Mouse (Mus musculus) left cerebral cortex, adult 18-20 months (tissue): ENCODE data around the gene Hist1h4d. TPM values are rescaled to one million over a fixed set of nuclear protein-coding genes. Genes with fewer than 3 reads are reported as not detected.
"Not testable (repeated sequence)": the region's sequence is repeated elsewhere in the genome, so short reads cannot be mapped to it uniquely, and the experiment has no call there.

Experiments
- DNase-seq, 2 experiments: peaks; one replicate each; pipeline ENCODE4 v3.0.0; 2021 to 2022; ENCODE audit warnings: low spot score in 2 of 2, mixed read lengths in 1 of 2
- total RNA-seq, 2 experiments: library from RNA; stranded (reverse); gene quantifications; 2 replicates each; pipeline ENCODE4 v1.2.3; 2021

Gene Hist1h4d
- total RNA-seq, 2 experiments from 2014 or later, result 166 to 191 TPM

DNA sequence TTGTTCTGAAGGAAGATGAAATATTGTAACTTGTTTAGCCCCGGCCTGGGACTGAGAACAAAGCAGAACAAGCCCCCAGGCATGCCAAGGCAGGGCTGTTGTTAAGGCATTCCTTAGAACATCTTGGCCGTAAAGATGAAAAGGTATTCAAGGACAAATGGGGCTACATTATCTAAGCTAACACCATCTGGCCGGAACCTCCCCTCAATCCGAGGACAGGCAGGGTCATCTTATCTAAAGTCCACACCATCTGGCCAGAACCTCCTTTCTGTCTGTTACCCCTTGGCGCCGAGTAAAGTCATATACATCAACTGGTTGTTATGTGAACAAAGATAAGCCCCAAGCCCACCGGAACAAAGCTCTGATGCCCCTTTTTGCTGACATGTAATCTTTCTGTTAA lies 10.5 kb downstream of the Hist1h4d start:
- not testable (repeated sequence) for DNase-seq

DNA sequence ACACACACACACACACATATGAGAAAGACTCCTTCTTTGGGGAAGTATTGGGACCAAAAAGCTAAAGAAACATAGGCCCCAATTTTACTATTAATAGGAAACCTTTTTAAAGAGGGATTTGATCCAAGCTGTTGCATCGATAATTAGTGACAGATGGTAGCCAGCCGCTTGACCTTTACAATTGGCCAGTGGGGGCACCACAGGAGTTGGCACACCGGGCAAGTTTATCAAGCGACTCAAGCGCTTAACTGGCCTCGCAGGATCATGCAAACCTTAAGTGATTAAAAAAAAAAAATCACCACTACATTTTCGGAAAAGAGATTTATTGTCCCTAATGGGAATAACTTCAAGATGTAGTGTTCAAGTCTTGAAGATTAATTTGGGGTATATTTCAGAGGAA lies 11.2 kb downstream of the Hist1h4d start:
- no peak for DNase-seq

DNA sequence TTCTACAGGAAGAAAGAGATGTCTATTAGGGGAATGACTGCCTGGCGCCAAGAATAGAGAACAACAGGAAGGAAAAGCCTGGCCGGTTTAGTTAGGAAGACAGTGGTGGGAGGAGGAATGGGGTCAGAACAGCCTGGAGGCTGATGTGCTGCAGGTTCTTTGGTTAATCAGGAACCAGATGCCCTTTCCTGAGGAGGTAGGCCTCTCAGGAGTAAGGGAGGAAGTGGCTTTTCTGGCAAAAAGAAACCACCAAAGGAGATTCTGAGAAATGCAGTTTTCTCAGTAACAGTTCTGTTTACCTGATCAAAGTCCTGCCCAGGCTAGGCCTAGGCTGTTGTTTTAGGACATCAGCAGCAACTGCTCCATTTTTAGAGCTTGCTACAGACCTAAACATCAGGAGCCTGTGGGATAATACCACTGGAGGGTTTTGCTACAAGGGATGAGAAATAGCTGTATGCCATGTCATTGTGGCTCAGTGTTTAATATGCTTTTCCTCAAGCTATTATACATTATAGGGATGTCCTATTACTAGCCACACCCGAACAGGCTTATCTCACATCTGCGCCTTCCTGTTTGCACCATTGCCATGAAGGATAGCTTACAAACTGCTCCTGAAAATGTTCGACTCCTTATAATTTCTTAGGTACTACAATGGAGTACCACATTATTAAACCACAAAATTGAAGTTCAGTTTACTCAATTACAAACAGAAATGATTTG lies 11.8 kb downstream of the Hist1h4d start:
- DNase-seq, result no peak

DNA sequence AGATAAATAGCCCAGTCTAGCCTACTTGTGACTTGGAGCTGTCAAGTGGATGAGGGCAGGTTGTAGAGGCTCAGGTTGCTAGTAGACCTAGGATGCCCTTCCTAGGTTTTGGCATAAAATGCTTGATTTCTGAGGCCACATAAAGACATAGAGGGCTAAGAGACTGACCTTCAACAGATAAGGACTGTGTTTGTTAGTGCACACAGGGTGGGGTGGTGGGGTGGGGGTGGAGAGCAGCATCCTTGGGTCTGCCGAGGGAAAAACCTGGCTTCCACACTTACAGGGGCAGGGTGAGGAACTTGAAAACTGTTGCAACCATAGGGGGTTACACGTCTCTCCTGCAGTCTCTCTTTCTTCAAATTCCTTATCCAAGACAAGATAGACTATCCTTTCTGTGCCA lies 13.8 kb downstream of the Hist1h4d start:
- DNase-seq, result no peak

DNA sequence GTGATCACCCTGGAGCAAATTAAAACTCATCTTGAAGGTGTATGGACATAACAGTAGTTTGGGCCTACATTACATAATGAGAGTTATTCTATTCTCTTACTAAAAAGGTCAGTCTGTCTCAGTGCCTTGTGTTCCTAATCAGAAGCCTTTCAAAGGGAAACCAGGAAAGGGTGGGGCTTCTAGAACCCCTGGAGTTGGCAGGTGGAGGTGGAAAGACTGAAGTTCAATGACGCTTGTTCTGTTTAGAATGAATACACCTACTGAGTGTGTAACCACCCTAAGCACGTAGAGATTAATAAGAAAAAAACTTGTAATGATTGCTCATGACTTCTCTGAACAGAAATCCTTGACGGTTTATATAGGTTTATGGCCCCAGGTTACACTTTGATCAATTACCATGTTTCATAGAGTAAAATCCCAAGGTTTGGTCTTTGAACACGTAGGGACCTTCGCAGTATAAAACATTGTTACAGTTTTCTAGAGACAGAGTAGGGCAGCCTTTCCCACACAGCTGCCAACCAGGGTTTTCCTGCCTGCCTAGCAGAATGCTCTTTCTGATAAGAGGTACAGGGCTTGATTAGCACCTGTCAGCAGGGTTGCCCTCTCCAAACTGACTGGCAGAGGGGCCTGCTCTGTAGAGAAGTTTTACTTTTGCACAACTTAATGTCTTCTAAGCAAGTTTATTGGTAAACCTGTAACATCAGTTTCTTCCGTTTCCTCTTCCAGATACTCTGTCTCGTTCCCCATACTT lies 14.4 kb downstream of the Hist1h4d start:
- no peak for DNase-seq

DNA sequence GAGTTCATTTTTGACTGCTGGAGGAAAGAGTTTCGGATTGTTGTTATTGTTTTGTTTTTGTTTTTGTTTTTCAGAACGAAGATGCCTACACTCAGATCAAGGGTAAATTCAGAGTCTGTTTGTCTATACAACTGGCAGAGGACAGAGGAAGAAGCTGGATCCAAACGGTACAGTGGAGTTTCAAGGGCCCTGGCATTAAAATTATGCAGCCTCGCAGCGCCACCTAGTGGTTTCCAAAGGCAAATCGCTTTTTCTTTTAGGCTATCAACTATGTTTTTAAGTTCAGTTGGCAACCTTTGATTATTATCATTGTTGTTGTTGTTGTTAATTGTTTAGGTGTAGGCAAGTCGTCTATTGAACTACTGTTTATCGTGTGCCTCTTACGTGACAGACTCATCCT lies 16.6 kb downstream of the Hist1h4d start:
- peak; percentile 77 to 81 for DNase-seq

DNA sequence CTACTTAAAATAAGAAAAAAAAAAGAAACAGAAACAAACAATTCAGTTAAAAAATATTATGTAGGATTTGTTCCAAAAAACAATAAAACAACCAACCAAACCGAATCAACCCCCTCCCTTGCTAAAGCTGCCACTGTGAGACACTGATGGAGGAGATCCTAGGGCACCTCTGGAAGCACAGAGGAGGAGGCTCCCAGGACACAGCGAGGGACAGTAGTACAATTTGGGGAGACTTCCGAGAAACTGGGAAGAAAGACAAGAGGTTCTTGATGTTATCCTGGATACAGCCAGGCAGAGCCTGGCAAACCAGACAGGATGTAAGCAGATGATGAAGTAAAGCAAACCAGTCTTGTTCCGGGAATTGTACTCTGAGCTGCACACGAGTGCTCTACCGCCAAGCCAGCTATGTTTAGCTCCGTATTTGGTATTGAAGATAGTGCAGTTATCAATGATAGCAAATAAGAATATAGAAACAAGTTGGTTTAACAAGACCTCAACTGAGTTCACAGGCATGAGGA lies 21.8 kb downstream of the Hist1h4d start:
- no peak for DNase-seq

DNA sequence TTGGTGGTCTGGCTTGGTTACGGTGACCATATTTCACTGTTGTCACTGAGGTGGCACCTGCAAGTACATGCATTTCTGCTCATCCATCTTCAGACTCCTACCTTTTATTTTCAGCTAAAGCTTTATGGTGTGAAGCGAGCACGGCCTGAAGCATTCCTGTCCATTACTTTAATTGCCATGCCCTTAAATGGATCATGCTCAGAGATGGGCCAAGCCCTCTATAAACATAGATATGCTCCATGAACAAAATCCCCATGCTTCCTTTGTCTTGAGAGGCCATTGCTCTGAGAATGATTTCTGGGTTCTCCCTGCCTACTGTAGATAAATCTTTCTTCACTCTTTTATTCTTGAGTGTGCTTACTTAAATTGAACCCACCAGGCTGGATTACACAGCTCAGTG lies 23.1 kb downstream of the Hist1h4d start:
- DNase-seq, result no peak

DNA sequence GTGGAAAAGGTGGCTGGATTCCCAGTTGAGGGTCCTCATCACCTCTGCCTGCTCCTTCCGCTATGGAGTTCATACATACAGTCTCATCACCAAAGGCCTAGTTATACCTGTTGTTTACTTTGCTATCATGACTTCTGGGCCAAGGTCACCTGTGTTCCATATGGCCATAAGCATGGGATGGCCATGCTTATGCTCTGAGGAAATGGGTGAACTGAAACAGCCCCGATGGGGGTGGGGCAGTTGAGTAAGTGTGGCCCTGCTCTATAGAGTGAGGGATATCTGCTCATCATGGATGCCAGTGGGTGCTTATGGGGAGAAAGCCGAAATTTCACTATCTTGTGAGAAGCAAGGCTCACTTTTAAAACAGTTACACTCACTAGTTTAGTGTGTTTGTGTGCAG lies 23.7 kb downstream of the Hist1h4d start:
- DNase-seq, result no peak

DNA sequence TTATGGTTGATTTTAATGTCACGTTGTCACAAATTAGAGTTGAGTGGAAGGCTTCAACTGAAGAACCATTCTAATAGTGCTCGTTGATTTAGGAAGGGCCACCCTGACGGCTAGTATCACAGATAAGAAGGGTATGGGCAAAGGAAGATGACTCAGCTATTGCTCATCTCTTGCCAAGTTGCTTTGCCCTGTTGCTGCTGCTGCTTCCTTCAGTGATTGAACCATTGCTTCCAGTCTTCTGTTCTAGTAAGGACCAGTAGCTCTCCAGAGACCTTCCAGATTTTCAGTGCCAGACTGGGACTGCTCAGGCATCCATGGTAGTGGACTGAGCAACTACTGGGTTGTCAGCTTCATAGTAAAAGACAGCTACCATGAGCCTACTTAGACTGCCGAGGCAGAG lies 27.8 kb downstream of the Hist1h4d start:
- DNase-seq, result no peak

DNA sequence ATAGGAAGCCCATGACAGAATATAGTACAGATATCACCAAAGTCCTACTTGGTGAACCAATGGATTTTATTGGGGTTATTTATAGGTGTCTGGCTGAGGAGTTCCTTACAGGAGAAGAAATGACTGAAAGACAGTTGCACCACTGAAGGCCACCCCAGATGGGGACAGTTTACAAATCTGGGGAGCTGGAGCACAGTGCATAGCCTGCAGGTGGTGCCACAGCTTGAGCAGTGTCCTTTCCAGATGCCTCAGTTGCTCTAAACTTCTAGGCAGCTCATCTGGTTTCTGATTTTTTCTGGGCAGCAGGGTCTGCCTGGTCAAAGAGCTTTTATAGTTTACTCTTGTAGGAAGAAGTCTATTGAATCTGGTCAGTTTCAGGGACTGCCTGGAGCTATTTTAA lies 28.4 kb downstream of the Hist1h4d start:
- DNase-seq, result no peak

DNA sequence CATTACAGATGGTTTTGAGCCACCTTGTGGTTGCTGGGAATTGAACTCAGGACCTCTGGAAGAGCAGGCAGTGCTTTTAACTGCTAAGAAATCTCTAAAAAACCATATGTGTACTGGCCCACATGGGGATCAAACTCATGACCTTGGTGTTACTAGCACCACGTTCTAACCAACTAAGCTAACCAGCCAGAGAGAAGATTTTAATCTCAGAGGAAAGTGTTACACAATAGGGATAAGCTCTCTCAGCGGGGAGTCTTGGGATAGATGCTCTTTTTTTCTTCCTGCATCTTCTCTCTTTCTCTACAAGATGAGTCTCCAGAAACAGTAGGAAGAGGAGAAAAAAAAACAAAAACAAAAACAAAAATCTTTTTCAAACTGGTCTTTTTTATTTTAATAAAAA lies 29.0 kb downstream of the Hist1h4d start:
- no peak for DNase-seq

DNA sequence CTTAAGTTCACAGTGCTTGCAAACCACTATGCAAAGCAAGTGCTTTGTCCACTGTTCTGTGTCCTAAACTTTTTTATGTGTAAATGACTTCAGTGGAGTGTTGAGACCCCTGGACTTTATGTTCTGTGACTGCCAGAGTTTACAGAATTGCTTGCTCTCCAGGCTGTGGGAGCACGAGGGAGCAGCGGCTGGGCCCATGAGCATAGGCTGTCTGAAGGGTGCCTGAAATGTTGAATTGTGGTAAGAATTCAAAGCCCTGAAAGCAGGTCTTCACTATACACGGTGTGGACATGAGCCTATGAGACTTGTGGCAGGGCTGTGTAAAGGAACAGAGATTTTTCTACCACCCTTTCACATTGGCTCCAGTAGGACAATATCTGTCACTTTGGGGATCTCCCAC lies 30.2 kb downstream of the Hist1h4d start:
- no peak for DNase-seq

DNA sequence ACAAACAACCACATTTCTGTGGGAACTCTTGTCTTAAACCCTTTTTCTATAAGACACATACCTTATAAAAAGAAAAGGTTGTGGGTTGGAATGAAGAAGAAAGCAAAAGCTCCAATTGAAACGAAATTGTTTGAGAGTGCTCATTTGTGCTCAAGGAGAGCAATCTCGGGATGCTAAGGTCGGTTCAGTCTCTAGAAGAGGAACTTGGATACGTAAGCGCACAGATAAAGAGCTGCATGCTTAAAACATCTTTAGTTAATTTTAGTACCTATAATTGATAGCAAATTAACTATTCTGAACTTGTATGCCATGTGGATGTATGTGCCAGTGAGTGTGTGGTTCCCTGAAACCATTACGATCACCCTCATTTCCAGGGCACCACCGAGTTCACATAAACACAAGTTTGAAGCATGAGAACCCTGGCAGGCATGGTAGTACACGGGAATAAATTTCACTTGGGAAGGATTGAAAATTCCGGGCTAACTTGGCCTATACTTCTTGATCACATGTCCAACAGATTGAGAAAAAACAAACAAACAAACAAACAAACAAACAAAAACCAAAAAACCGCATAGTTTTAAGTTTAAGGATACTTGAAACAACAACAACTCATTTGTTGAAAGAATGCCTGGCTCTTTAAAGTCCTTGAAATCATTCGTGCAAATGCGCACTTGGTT lies 38.8 kb downstream of the Hist1h4d start:
- no peak for DNase-seq

DNA sequence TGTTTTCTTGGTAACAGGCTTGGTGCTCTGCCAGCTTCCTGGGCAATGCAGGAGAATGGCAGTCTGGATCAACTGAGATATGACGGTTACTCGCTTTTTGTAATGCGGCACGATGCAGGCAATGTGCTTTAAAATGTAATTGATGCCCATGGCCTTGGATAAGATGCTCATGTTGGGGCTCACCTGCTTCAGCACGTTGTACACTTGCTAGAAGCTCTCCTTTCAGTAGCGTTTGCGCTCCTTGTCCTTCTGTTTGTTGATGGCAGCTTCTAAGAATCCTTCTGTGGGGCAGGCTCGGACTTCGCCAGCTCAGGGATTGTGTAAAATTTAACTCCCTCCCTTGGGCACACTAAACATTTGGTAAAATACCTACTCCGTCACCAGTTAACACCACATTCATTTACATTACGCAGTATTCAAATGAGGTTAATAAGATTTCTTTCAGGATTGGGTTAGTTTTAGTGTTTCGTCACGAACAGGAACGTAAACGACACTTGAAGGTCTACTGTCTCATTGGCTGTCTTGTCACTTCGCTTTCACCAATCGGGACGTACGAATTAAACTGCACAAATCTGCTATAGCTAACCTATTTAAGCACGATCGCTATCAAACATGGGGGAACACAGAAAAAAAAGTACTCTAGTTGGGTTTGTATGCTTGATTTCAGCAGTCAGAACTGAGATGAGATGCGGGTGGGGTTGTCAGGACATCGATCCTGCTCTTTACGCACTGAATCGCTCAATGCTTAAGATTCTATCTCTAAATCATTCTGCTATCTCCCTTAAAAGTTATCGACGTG lies 39.5 kb downstream of the Hist1h4d start, which contains the start of gene Hist1h2be:
Hist1h2be (minus strand) TSS at position 392 of the 799 bp plus-strand sequence.
- peak; percentile 52 to 62 for DNase-seq

DNA sequence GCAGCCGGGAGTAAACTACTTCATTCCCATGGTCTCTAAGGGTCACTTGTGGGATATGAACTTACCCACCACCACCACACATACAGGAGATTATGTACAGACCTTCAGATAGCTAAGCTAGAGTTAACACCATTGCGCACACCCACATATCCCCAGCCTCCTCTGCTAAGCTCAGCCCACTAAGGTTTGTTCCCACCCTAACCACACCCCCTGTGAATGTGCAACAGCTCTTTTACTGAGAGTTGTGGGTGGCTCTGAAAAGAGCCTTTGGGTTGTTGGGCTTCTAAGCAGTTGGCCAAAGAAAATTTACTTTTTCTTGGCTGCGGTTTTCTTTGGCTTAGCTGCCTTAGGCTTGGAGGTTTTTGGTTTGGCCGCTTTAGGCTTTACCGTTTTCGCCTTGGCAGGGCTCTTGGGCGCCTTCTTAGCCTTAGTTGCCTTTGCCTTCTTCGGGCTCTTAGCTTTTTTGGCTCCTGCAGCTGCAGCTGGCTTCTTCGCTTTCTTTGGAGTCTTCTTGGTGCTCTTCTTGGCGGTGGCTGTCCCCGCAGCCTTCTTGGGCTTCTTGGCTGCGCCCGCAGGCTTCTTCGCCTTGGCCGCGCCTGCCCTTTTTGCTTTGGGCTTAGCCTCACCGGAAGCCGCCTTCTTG lies 40.3 kb downstream of the Hist1h4d start:
- DNase-seq, result peak; percentile 54 to 63

DNA sequence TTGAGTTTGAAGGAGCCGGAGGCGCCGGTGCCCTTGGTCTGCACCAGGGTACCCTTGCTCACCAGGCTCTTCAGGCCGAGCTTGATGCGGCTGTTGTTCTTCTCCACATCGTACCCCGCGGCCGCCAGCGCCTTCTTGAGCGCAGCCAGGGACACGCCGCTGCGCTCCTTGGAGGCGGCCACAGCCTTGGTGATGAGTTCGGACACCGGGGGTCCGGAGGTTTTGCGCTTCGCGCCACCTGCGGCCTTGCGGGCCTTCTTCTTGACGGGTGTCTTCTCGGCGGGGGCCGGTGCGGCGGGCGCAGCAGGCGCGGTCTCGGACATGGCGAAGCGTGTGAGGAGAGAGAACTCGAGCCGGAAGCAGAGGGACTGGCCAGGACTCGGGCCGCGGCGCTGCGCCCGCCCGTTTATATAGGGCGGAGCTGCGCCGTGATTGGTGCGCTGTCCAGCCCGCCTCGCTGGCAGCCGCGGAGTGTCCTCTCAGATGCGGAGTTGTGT lies 40.8 kb downstream of the Hist1h4d start, which contains the start of gene Hist1h1e:
Hist1h1e (minus strand) TSS at position 384 of the 497 bp plus-strand sequence.
- peak; percentile 86 to 91 for DNase-seq

DNA sequence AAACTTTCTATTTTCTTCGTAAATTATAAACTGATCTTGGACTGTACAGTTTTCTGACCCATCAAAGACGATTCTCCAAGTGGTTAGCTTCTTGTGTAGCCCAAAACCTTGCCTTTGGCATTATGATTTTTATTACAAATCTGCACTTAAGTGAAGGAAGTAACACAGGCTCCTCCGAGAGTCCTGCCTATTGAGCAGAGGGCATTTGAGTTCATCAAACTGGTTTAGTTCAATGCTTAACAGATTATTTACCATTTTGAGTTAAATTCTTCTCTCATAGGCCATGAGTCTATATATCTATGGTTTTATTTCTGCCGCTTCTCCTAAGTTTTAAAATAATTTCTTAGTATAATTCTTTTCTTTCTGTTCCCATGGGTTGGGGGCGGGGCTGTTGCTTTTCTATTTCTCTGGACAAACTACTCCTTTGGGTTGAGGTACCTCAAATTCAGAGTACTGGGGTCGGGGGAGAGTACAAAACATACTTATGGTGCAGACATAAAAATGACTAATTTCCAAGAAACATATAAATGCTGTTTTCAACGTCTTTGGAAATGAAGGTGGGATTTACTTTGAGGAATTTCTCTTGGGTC lies 41.6 kb downstream of the Hist1h4d start:
- no peak for DNase-seq

DNA sequence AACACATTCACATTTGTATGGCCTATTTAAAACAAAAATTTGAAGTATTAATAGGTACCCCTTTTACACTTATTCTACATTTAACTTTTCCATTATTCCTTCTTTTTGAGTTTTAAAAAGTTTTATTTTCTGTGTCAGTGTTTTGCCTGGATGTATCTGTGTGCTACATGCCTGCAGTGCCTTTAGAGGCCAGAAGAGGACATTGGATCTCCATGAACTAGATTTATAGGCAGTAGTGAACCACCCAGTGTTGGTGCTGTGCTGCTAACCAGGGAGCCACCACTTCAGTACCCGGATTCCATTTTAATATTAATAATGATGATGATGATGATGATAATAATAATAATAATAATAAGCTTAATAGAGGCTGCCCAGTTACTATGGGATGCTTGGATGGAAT lies 49.3 kb downstream of the Hist1h4d start:
- no peak for DNase-seq
